In genomic region chr13:23444451-23444850, GRCm38 (mm10) we compare ENCODE assay signal across 10 mouse cellular contexts. TPM values are rescaled to one million over a fixed set of nuclear protein-coding genes. Genes with fewer than 3 reads are reported as not detected.
DNase-seq lines count a peak whose midpoint lies in the region; ATAC-seq and TF ChIP-seq lines count a peak whose summit lies in the region.
"Had no signal": no experiment of that assay in that cellular context is flagged by ENCODE, and none has a peak within 500 bp of the region (broad histone marks: within the 10 kb centered on the region; RNA-seq: fewer than 3 reads in every experiment).

No protein-coding gene starts in this region.

- no peak for ATAC-seq in lung, postnatal 0 days
- no peak for ATAC-seq in forebrain, embryonic 13.5 days
- ATAC-seq in limb, embryonic 15.5 days (ENCODE audit: insufficient number of reproducible peaks, low FRiP score, low TSS enrichment, low read depth) = no peak
- no peak for ATAC-seq in stomach, embryonic 15.5 days (ENCODE audit: insufficient read depth, low FRiP score, low read depth)
- no peak for ATAC-seq in megakaryocyte progenitor cell, adult 5-6 weeks (replicated peaks; ENCODE audit: poor library complexity)

- no peaks in the 10 kb centered on the region for H3K27me3 ChIP-seq in lung, postnatal 0 days (replicated peaks; ENCODE audit: insufficient read depth, low read length)
- no peaks in the 10 kb centered on the region for H3K27me3 ChIP-seq in forebrain, embryonic 13.5 days
- no peaks in the 10 kb centered on the region for H3K27me3 ChIP-seq in limb, embryonic 15.5 days
- no peaks in the 10 kb centered on the region for H3K27me3 ChIP-seq in stomach, embryonic 15.5 days (replicated peaks)

- no peaks in the 10 kb centered on the region for H3K36me3 ChIP-seq in lung, postnatal 0 days (ENCODE audit: insufficient read depth, low read length)
- no peaks in the 10 kb centered on the region for H3K36me3 ChIP-seq in forebrain, embryonic 13.5 days (ENCODE audit: poor library complexity, severe bottlenecking)
- no peaks in the 10 kb centered on the region for H3K36me3 ChIP-seq in limb, embryonic 15.5 days
- H3K36me3 ChIP-seq in stomach, embryonic 15.5 days = no peaks in the 10 kb centered on the region

- H3K9ac ChIP-seq in lung, postnatal 0 days (replicated peaks; ENCODE audit: low read depth) = no peak overlapping the region
- H3K9ac ChIP-seq in forebrain, embryonic 13.5 days = peak overlapping the region; percentile 86
- no peak overlapping the region for H3K9ac ChIP-seq in limb, embryonic 15.5 days
- no peak overlapping the region for H3K9ac ChIP-seq in stomach, embryonic 15.5 days

- H3K9me3 ChIP-seq in lung, postnatal 0 days (ENCODE audit: low read length) = no peaks in the 10 kb centered on the region
- no peaks in the 10 kb centered on the region for H3K9me3 ChIP-seq in forebrain, embryonic 13.5 days (replicated peaks)
- H3K9me3 ChIP-seq in limb, embryonic 15.5 days = no peaks in the 10 kb centered on the region
- no peaks in the 10 kb centered on the region for H3K9me3 ChIP-seq in stomach, embryonic 15.5 days

- H3K4me2 ChIP-seq in lung, postnatal 0 days (replicated peaks; ENCODE audit: low read depth, low read length) = 0 out of 2 replicates have a peak overlapping the region, but pooled peaks have one; percentile 82
- peak overlapping the region; percentile 70 for H3K4me2 ChIP-seq in forebrain, embryonic 13.5 days
- peak overlapping the region; percentile 63 for H3K4me2 ChIP-seq in limb, embryonic 15.5 days
- H3K4me2 ChIP-seq in stomach, embryonic 15.5 days = peak overlapping the region; percentile 60

- H3K27ac ChIP-seq in lung, postnatal 0 days (ENCODE audit: low read length) = no peak overlapping the region
- H3K27ac ChIP-seq in forebrain, embryonic 13.5 days = peak overlapping the region; percentile 25; the same call in 1 of the 2 replicates
- peak overlapping the region; percentile 33; the same call in 1 of the 2 replicates for H3K27ac ChIP-seq in limb, embryonic 15.5 days
- no peak overlapping the region for H3K27ac ChIP-seq in stomach, embryonic 15.5 days

- H3K4me1 ChIP-seq in lung, postnatal 0 days (ENCODE audit: insufficient read depth, low read depth, low read length) = no peaks in the 10 kb centered on the region
- peaks cover 18% of the 10 kb centered on the region for H3K4me1 ChIP-seq in forebrain, embryonic 13.5 days
- H3K4me1 ChIP-seq in limb, embryonic 15.5 days = peaks cover 6% of the 10 kb centered on the region
- peaks cover 4% of the 10 kb centered on the region; the same call in 1 of the 2 replicates for H3K4me1 ChIP-seq in stomach, embryonic 15.5 days

- DNase-seq in lung, postnatal 0 days (ENCODE audit: low spot score) = no peak
- no peak for DNase-seq in lung, postnatal 25 days (ENCODE audit: low spot score)
- no peak for DNase-seq in spleen, postnatal 4 days (ENCODE audit: low spot score in 2 of 2)
- no peak for DNase-seq in right cerebral cortex, postnatal 25 days
- DNase-seq: embryo, embryonic 11 days; right cerebral cortex, adult 18-20 months had no signal

- H3K4me3 ChIP-seq in lung, postnatal 0 days (ENCODE audit: low read depth, low read length) = no peak overlapping the region
- peak overlapping the region; percentile 67; the same call in 1 of the 2 replicates for H3K4me3 ChIP-seq in forebrain, embryonic 13.5 days
- peak overlapping the region; percentile 59 for H3K4me3 ChIP-seq in limb, embryonic 15.5 days
- H3K4me3 ChIP-seq in stomach, embryonic 15.5 days (replicated peaks) = peak overlapping the region; percentile 66; the same call in 1 of the 2 replicates

- 47% methylated on average over 5 of the region's 5 CpGs for WGBS in lung, postnatal 0 days
- 37% methylated on average over 5 of the region's 5 CpGs for WGBS in forebrain, embryonic 13.5 days
- 60% methylated on average over 5 of the region's 5 CpGs for WGBS in limb, embryonic 15.5 days
- WGBS in stomach, embryonic 15.5 days = 54% methylated on average over 5 of the region's 5 CpGs

- no peak for TF ChIP-seq CTCF in lung, postnatal 0 days (IDR thresholded peaks at IDR 0.05)

- TF ChIP-seq EP300 in lung, postnatal 0 days (IDR thresholded peaks at IDR 0.05) = no peak

RNA-seq across cellular contexts. Expression of gene Abt1, which starts 20.8 kb away (rescaled TPM):
- polyA plus RNA-seq in lung, postnatal 0 days (2015; fragmentation: Nextera tagmentation; extraction: Ambion mirVana) = 8.4 and 8.7 TPM in 2 replicates
- 12.4 and 13.4 TPM in 2 replicates for polyA plus RNA-seq in forebrain, embryonic 13.5 days (2015; fragmentation: Nextera tagmentation; extraction: Ambion mirVana)
- 11.9 and 13.9 TPM in 2 replicates for polyA plus RNA-seq in limb, embryonic 15.5 days (2015; fragmentation: Nextera tagmentation; extraction: Ambion mirVana)
- 10.7 and 11.9 TPM in 2 replicates for polyA plus RNA-seq in stomach, embryonic 15.5 days (2015; fragmentation: Nextera tagmentation; extraction: Ambion mirVana)
- total RNA-seq in megakaryocyte progenitor cell, adult 5-6 weeks (2015) = 7.1 and 7.4 TPM in 2 replicates
- 9.5 and 11.0 TPM in 2 replicates for total RNA-seq in megakaryocyte progenitor cell, adult 5-6 weeks (2017)

RNA-seq across cellular contexts. Expression of gene Btn1a1, which starts 21.2 kb away (rescaled TPM):
- polyA plus RNA-seq in lung, postnatal 0 days (2015; fragmentation: Nextera tagmentation; extraction: Ambion mirVana) = 0.14 and 0.21 TPM in 2 replicates
- polyA plus RNA-seq in forebrain, embryonic 13.5 days (2015; fragmentation: Nextera tagmentation; extraction: Ambion mirVana) = not detected in 2 replicates
- polyA plus RNA-seq in limb, embryonic 15.5 days (2015; fragmentation: Nextera tagmentation; extraction: Ambion mirVana) = 0.18 and 0.22 TPM in 2 replicates
- 0.09 and 0.22 TPM in 2 replicates for polyA plus RNA-seq in stomach, embryonic 15.5 days (2015; fragmentation: Nextera tagmentation; extraction: Ambion mirVana)
- total RNA-seq in megakaryocyte progenitor cell, adult 5-6 weeks (2015) = not detected in 2 replicates
- not detected in 2 replicates for total RNA-seq in megakaryocyte progenitor cell, adult 5-6 weeks (2017)

RNA-seq across cellular contexts. Expression of gene Btn2a2, which starts 44.2 kb away (rescaled TPM):
- 0.06 and 0.07 TPM in 2 replicates for polyA plus RNA-seq in lung, postnatal 0 days (2015; fragmentation: Nextera tagmentation; extraction: Ambion mirVana)
- polyA plus RNA-seq in forebrain, embryonic 13.5 days (2015; fragmentation: Nextera tagmentation; extraction: Ambion mirVana) = 0.08 and 0.21 TPM in 2 replicates
- polyA plus RNA-seq in limb, embryonic 15.5 days (2015; fragmentation: Nextera tagmentation; extraction: Ambion mirVana) = 0.61 and 0.67 TPM in 2 replicates
- polyA plus RNA-seq in stomach, embryonic 15.5 days (2015; fragmentation: Nextera tagmentation; extraction: Ambion mirVana) = 0.08 and 0.15 TPM in 2 replicates
- not detected in 2 replicates for total RNA-seq in megakaryocyte progenitor cell, adult 5-6 weeks (2015)
- total RNA-seq in megakaryocyte progenitor cell, adult 5-6 weeks (2017) = 0.17 TPM in 1 of 2 replicates, not detected in the other

Comparison
In these comparisons a context has a peak if more than half of its experiments do, and no peak if none do; other contexts are left out.
1. H3K27ac ChIP-seq: peak in forebrain, embryonic 13.5 days (single experiment) and limb, embryonic 15.5 days (single experiment); none in lung, postnatal 0 days (single experiment) and stomach, embryonic 15.5 days (single experiment).
2. Peak in every context shown above with its lines, with median percentiles within 50 percentile points of each other: H3K4me2 ChIP-seq.